Mouse (Mus musculus) thymus, adult 2 months (tissue): ENCODE measurements around the gene Gm5678.

Experiments used
- CTCF ChIP-seq: fragments of 200-500 bp; IDR thresholded peaks from 2 replicates; pipeline ENCODE4 v1.5.1; 2012; ENCODE audit warnings: mild to moderate bottlenecking, control low read depth, low read length, moderate library complexity, borderline replicate concordance; ENCODE audit not compliant: control insufficient read depth, poor library complexity, insufficient read depth; ENCODE audit errors: extremely low read depth
- POLR2A ChIP-seq: fragments of 200-500 bp; IDR thresholded peaks from 2 replicates; pipeline ENCODE4 v1.6.1; 2012; ENCODE audit warnings: mild to moderate bottlenecking, low read length, control low read depth, moderate library complexity; ENCODE audit not compliant: control insufficient read depth, poor library complexity, insufficient read depth; ENCODE audit errors: extremely low read depth

DNA sequence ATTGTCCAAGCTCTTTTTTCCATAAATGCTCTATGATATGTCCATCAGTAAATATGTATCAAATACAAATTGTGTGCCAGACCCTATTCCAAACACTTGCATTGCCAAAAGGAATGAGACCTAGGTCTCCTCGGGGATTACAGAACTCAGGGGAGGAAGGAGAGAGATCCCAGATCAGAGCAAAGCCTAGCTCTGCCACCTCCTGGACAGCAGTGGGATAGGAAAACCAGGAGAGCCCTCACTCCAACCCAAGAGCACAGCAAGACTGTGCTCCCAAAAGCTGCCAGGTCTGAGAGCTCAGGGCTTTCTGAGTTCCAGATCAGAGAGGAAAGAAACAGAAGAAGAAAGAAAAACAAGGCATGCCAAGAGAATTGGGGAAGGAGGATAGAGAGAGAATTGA, 1.2 kb upstream of the Gm5678 start:
- TF ChIP-seq CTCF, result no peak
- TF ChIP-seq POLR2A, result no peak
